Mouse (Mus musculus): ENCODE measurements around the gene Zfp91. TPM values are rescaled to one million over a fixed set of nuclear protein-coding genes. Genes with fewer than 3 reads are reported as not detected.

The Zfp91 gene
- polyA plus RNA-seq, 1 experiment from 2014 or later: 12.9 TPM

DNA sequence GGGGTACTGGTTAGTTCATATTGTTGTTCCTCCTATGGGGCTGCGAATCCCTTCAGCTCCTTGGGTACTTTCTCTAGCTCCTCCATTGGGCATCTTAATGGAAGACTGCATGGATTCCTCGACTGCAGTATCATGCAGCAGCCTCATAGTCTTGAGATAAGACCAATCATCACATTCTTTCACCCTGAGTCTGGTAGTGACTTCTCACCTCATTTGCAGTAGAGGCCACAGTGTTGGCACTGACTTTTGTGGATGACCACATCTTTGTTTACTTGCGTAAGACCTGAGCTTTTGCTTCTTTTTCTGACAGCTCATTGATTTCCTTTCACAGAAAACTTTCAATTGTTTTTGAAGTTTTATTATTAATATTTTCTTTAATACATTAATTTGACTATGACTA, 9.8 kb upstream of the Zfp91 start:
- Histone ChIP-seq H3K9ac (replicated peaks) (no peak overlapping the region), H3K4me2 (no peak overlapping the region), H3K27ac (replicated peaks) (no peak overlapping the region), H3K4me3 (replicated peaks) (no peak overlapping the region), H3K4me1 (no peaks in the 10 kb centered on the region), H3K27me3 (replicated peaks) (no peaks in the 10 kb centered on the region), H3K9me3 (replicated peaks) (no peaks in the 10 kb centered on the region), H3K36me3 (no peaks in the 10 kb centered on the region)
- 91% methylated on average over 3 of the region's 3 CpGs for WGBS
- no peak for ATAC-seq (ENCODE audit: low FRiP score)

DNA sequence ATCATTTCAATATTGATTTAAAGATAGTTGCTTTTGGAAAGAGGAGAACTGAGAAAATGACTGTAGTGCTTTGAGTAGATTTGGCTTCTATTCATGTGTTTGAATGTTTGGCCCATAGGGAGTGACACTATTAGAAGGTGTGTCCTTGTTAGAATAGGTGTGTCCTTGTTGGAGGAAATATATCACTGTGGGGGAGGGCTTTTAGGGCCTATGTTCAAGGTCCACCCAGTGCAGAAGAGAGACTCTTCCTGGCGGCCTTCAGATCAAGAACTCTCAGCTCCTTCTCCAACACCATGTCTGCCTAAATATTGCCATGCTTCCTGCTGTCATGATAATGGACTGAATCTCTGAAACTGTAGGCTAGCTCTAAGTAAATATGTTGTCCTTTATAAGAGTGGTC, 8.3 kb upstream of the Zfp91 start:
- no peak for ATAC-seq (ENCODE audit: low FRiP score)
- H3K4me3 ChIP-seq (replicated peaks): no peak overlapping the region
- H3K4me2 ChIP-seq: no peak overlapping the region
- H3K36me3 ChIP-seq: no peaks in the 10 kb centered on the region
- H3K9ac ChIP-seq (replicated peaks): no peak overlapping the region
- no peaks in the 10 kb centered on the region for H3K4me1 ChIP-seq
- no peaks in the 10 kb centered on the region for H3K9me3 ChIP-seq (replicated peaks)
- no peaks in the 10 kb centered on the region for H3K27me3 ChIP-seq (replicated peaks)
- 93% methylated on average over 1 of the region's 1 CpGs for WGBS
- no peak overlapping the region for H3K27ac ChIP-seq (replicated peaks)

DNA sequence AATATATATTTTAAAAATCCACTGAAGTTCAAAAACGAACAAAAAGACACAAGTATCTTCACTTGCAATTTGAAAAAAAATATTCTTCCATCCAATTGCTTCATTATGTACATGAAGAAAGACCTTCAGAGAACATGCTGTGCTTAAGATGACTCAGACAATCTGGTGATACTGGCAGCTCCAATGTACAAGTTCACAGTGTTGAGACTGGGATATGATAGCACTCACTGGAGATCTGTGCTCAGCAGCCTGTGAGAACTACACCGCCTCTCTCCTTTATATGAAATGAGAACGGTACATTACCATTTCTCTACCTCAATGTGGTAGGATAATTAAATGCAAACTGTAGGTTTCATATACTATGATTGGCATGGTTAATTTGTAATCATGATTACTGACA, 6.9 kb upstream of the Zfp91 start:
- H3K27me3 ChIP-seq (replicated peaks): no peaks in the 10 kb centered on the region
- no peak overlapping the region for H3K4me3 ChIP-seq (replicated peaks)
- H3K4me1 ChIP-seq: no peaks in the 10 kb centered on the region
- ATAC-seq (ENCODE audit: low FRiP score): no peak
- 81% methylated on average over 3 of the region's 3 CpGs for WGBS
- H3K9ac ChIP-seq (replicated peaks): no peak overlapping the region
- H3K4me2 ChIP-seq: no peak overlapping the region
- H3K9me3 ChIP-seq (replicated peaks): no peaks in the 10 kb centered on the region
- no peaks in the 10 kb centered on the region for H3K36me3 ChIP-seq
- no peak overlapping the region for H3K27ac ChIP-seq (replicated peaks)

GRCm38 (mm10) chr19:12801046-12801445, 5.1 kb upstream of the Zfp91 start:
- Histone ChIP-seq H3K4me1 (0 out of 2 replicates have a peak, but pooled peaks cover 5% of the 10 kb centered on the region), H3K9ac (replicated peaks) (no peak overlapping the region), H3K36me3 (no peaks in the 10 kb centered on the region), H3K4me2 (no peak overlapping the region), H3K27me3 (replicated peaks) (no peaks in the 10 kb centered on the region), H3K4me3 (replicated peaks) (no peak overlapping the region), H3K9me3 (replicated peaks) (no peaks in the 10 kb centered on the region), H3K27ac (replicated peaks) (no peak overlapping the region)
- 80% methylated on average over 3 of the region's 3 CpGs for WGBS
- no peak for ATAC-seq (ENCODE audit: low FRiP score)

GRCm38 (mm10) chr19:12800621-12801020, 4.7 kb upstream of the Zfp91 start:
- no peak for ATAC-seq (ENCODE audit: low FRiP score)
- no peak overlapping the region for H3K27ac ChIP-seq (replicated peaks)
- no peaks in the 10 kb centered on the region for H3K9me3 ChIP-seq (replicated peaks)
- H3K9ac ChIP-seq (replicated peaks): no peak overlapping the region
- no peak overlapping the region for H3K4me3 ChIP-seq (replicated peaks)
- 80% methylated on average over 2 of the region's 2 CpGs for WGBS
- no peaks in the 10 kb centered on the region for H3K36me3 ChIP-seq
- H3K4me1 ChIP-seq: 0 out of 2 replicates have a peak, but pooled peaks cover 5% of the 10 kb centered on the region
- no peak overlapping the region for H3K4me2 ChIP-seq
- H3K27me3 ChIP-seq (replicated peaks): no peaks in the 10 kb centered on the region

DNA sequence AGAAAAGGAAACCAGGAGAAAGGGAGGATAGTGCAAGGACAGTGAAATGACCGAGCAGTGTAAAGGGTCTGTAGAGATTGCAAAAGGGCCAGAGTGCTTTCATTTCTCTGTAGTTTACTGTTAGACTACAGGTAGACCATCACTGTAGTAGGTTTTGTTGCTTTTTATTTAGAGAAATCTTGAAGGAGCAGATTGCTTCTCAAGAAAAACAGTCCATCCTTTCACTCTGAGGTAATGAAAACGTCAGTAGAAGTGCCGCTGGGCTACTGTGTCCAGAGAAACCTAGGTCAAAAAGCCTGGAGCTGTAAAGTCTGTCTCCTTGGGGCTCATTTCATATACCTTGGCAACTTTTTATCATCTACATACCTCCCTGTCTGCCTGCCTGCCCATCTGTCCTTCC, 3.2 kb upstream of the Zfp91 start:
- no peak overlapping the region for H3K27ac ChIP-seq (replicated peaks)
- H3K9ac ChIP-seq (replicated peaks): no peak overlapping the region
- no peaks in the 10 kb centered on the region for H3K36me3 ChIP-seq
- H3K27me3 ChIP-seq (replicated peaks): no peaks in the 10 kb centered on the region
- 0 out of 2 replicates have a peak, but pooled peaks cover 5% of the 10 kb centered on the region for H3K4me1 ChIP-seq
- WGBS: 84% methylated on average over 3 of the region's 3 CpGs
- no peak overlapping the region for H3K4me3 ChIP-seq (replicated peaks)
- H3K4me2 ChIP-seq: no peak overlapping the region
- ATAC-seq (ENCODE audit: low FRiP score): no peak
- no peaks in the 10 kb centered on the region for H3K9me3 ChIP-seq (replicated peaks)

- Histone ChIP-seq H3K9me3 (replicated peaks) (no peaks in the 10 kb centered on the region), H3K4me3 (replicated peaks) (no peak overlapping the region), H3K4me2 (no peak overlapping the region), H3K9ac (replicated peaks) (no peak overlapping the region), H3K36me3 (no peaks in the 10 kb centered on the region), H3K27ac (replicated peaks) (no peak overlapping the region), H3K4me1 (peaks cover 7% of the 10 kb centered on the region; the same call in 1 of the 2 replicates), H3K27me3 (replicated peaks) (no peaks in the 10 kb centered on the region)
- 82% methylated on average over 4 of the region's 4 CpGs for WGBS
- no peak for ATAC-seq (ENCODE audit: low FRiP score)
These were observed 2.5 kb upstream of the Zfp91 start for GRCm38 (mm10) chr19:12798404-12798803.

DNA sequence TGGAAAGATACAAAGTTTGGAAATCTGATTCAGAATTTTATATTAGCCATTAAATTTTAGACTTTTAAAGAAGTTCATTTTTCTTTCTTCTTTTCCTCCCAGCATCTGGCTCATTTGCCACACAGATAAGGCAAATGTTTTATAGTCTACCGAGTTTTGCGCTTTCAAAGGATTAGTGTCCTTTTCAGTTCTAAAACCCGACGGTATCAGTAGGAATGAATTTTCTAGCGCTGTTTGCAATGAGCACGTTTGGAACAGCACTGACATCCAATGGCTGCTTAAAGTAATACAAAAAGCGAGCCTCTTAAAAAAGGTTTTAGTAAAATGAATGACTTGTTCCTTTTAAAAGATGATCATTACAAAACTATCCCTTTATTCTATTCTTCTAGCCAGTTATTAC, 1.1 kb upstream of the Zfp91 start:
- no peaks in the 10 kb centered on the region for H3K27me3 ChIP-seq (replicated peaks)
- peak overlapping the region; percentile 100 for H3K27ac ChIP-seq (replicated peaks)
- no peaks in the 10 kb centered on the region for H3K36me3 ChIP-seq
- peak overlapping the region; percentile 97 for H3K4me3 ChIP-seq (replicated peaks)
- no peaks in the 10 kb centered on the region for H3K9me3 ChIP-seq (replicated peaks)
- peaks cover 14% of the 10 kb centered on the region for H3K4me1 ChIP-seq
- no peak for ATAC-seq (ENCODE audit: low FRiP score)
- under 1% methylated on average over 7 of the region's 7 CpGs for WGBS
- peak overlapping the region; percentile 48 for H3K9ac ChIP-seq (replicated peaks)
- peak overlapping the region; percentile 74 for H3K4me2 ChIP-seq

GRCm38 (mm10) chr19:12796328-12796931, 504 bp upstream of the Zfp91 start:
- WGBS: 0% methylated on average over 29 of the region's 29 CpGs
- peak overlapping the region; percentile 48 for H3K9ac ChIP-seq (replicated peaks)
- H3K27ac ChIP-seq (replicated peaks): peak overlapping the region; percentile 100
- no peaks in the 10 kb centered on the region for H3K27me3 ChIP-seq (replicated peaks)
- H3K36me3 ChIP-seq: no peaks in the 10 kb centered on the region
- peaks cover 17% of the 10 kb centered on the region for H3K4me1 ChIP-seq
- no peaks in the 10 kb centered on the region for H3K9me3 ChIP-seq (replicated peaks)
- peak overlapping the region; percentile 97 for H3K4me3 ChIP-seq (replicated peaks)
- ATAC-seq (ENCODE audit: low FRiP score): peak; percentile 3
- peak overlapping the region; percentile 74 for H3K4me2 ChIP-seq

GRCm38 (mm10) chr19:12795110-12795509, 816 bp downstream of the Zfp91 start:
- peak overlapping the region; percentile 100 for H3K27ac ChIP-seq (replicated peaks)
- H3K9ac ChIP-seq (replicated peaks): peak overlapping the region; percentile 99
- H3K27me3 ChIP-seq (replicated peaks): no peaks in the 10 kb centered on the region
- peak; percentile 46 for ATAC-seq (ENCODE audit: low FRiP score)
- H3K4me1 ChIP-seq: peaks cover 21% of the 10 kb centered on the region
- no peaks in the 10 kb centered on the region for H3K9me3 ChIP-seq (replicated peaks)
- H3K4me2 ChIP-seq: peak overlapping the region; percentile 62
- no peaks in the 10 kb centered on the region for H3K36me3 ChIP-seq
- peak overlapping the region; percentile 97 for H3K4me3 ChIP-seq (replicated peaks)
- under 1% methylated on average over 53 of the region's 63 CpGs for WGBS

DNA sequence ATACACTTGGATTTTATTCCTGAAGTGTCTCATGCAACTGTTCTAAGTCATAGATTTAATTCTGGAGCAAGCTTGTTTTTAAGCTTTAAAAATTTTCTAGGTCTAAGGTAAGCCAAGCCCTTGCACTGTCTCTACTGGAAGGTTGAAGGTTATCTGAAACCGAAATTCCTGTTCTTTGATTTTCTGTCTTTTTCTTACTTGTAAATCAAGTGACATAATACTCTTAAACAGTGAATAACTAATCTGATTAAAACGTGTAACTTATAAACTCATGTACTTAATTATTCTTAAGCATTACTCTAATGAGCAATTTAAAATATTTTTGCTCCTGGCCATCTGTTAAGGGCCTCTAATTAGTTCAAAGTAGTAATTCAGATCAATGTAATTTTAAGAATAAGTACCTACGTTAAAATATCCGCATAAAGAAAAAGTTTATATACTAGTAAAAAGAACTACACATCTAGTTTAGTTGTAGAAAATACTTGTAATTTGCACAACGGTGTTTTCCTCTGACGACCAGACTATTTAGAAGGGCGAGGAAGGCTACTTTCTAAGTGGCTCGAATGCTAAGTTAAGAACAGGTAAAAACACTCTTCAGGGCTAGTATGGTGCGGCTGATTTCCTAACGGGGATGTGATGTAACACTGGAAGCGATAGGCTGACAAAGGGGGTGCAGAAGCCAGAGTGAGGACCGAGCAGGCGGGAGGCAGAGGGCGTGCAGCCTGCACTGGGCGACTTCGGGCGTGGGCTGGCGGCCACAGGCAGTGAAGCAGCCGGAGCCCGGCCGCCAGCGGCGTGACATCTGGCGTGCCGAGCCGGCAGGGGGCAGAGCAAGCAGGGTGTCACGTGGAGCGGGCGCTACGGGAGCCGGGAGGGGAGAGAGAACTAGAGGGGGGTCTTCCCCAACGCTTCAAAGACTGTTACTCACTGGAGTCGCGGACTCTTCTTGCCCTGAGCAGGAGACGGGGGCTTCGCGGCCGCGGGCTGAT, 1.6 kb downstream of the Zfp91 start:
- no peaks in the 10 kb centered on the region for H3K36me3 ChIP-seq
- 1% methylated on average over 35 of the region's 39 CpGs for WGBS
- no peaks in the 10 kb centered on the region for H3K9me3 ChIP-seq (replicated peaks)
- H3K27ac ChIP-seq (replicated peaks): peak overlapping the region; percentile 100
- H3K4me2 ChIP-seq: peak overlapping the region; percentile 62
- H3K4me1 ChIP-seq: peaks cover 21% of the 10 kb centered on the region
- ATAC-seq (ENCODE audit: low FRiP score): peak; percentile 62
- H3K27me3 ChIP-seq (replicated peaks): no peaks in the 10 kb centered on the region
- H3K4me3 ChIP-seq (replicated peaks): peak overlapping the region; percentile 97
- peak overlapping the region; percentile 99 for H3K9ac ChIP-seq (replicated peaks)

GRCm38 (mm10) chr19:12792374-12792773, 3.6 kb downstream of the Zfp91 start:
- Histone ChIP-seq H3K27me3 (replicated peaks) (no peaks in the 10 kb centered on the region), H3K36me3 (no peaks in the 10 kb centered on the region), H3K27ac (replicated peaks) (no peak overlapping the region), H3K9ac (replicated peaks) (no peak overlapping the region), H3K4me3 (replicated peaks) (no peak overlapping the region), H3K4me2 (no peak overlapping the region), H3K9me3 (replicated peaks) (no peaks in the 10 kb centered on the region), H3K4me1 (peaks cover 25% of the 10 kb centered on the region)
- no peak for ATAC-seq (ENCODE audit: low FRiP score)
